Comparison of ENCODE assay signal across 8 mouse cellular contexts in genomic region chr2:71980771-71981342, GRCm38 (mm10). TPM values are rescaled to one million over a fixed set of nuclear protein-coding genes. Genes with fewer than 3 reads are reported as not detected.
DNase-seq lines count a peak whose midpoint lies in the region; ATAC-seq lines count a peak whose summit lies in the region.

Gene Rapgef4, plus strand, starts transcription at chr2:71981240.

- H3K4me3 ChIP-seq in forebrain, embryonic 16.5 days (replicated peaks; ENCODE audit: low read length) = peak within 1 kb of the TSS; percentile 75
- peak within 1 kb of the TSS; percentile 58 for H3K4me3 ChIP-seq in intestine, embryonic 15.5 days (replicated peaks)
- peak within 1 kb of the TSS; percentile 64 for H3K4me3 ChIP-seq in midbrain, embryonic 12.5 days

- peak; percentile 21 for DNase-seq in embryo, embryonic 10 days (ENCODE audit: low spot score)
- DNase-seq in embryo, embryonic 9.5 days (ENCODE audit: extremely low spot score) = no peak
- DNase-seq in right cerebral cortex, postnatal 25 days = peak; percentile 62
- DNase-seq in right cerebral cortex, adult 2 months (ENCODE audit: low spot score in 2 of 2) = no peak

- peak within 1 kb of the TSS; percentile 53 for H3K27ac ChIP-seq in forebrain, embryonic 16.5 days (ENCODE audit: low read length)
- no peak within 1 kb of the TSS for H3K27ac ChIP-seq in intestine, embryonic 15.5 days
- no peak within 1 kb of the TSS for H3K27ac ChIP-seq in midbrain, embryonic 12.5 days (replicated peaks)

- H3K4me1 ChIP-seq in forebrain, embryonic 16.5 days (replicated peaks; ENCODE audit: control insufficient read depth, insufficient read depth, low read length) = peaks cover 14% of the 10 kb centered on the region
- H3K4me1 ChIP-seq in intestine, embryonic 15.5 days (replicated peaks) = no peaks in the 10 kb centered on the region
- peaks cover 5% of the 10 kb centered on the region; the same call in 1 of the 2 replicates for H3K4me1 ChIP-seq in midbrain, embryonic 12.5 days

- H3K27me3 ChIP-seq in forebrain, embryonic 16.5 days (replicated peaks; ENCODE audit: control insufficient read depth, insufficient read depth, low read length) = no peaks in the 10 kb centered on the region
- H3K27me3 ChIP-seq in intestine, embryonic 15.5 days (replicated peaks) = no peaks in the 10 kb centered on the region
- peaks cover 28% of the 10 kb centered on the region for H3K27me3 ChIP-seq in midbrain, embryonic 12.5 days

- peak within 1 kb of the TSS; percentile 86 for H3K4me2 ChIP-seq in forebrain, embryonic 16.5 days (ENCODE audit: low read length)
- H3K4me2 ChIP-seq in intestine, embryonic 15.5 days (replicated peaks) = peak within 1 kb of the TSS; percentile 100
- peak within 1 kb of the TSS; percentile 97 for H3K4me2 ChIP-seq in midbrain, embryonic 12.5 days (replicated peaks)

- WGBS in forebrain, embryonic 16.5 days = under 1% methylated on average over 42 of the region's 52 CpGs
- under 1% methylated on average over 50 of the region's 52 CpGs for WGBS in intestine, embryonic 15.5 days
- under 1% methylated on average over 36 of the region's 52 CpGs for WGBS in midbrain, embryonic 12.5 days

- peak; percentile 78 for ATAC-seq in forebrain, embryonic 16.5 days
- ATAC-seq in intestine, embryonic 15.5 days = peak; percentile 78
- 0 out of 2 replicates have a peak, but pooled peaks have one; percentile 27 for ATAC-seq in midbrain, embryonic 12.5 days (ENCODE audit: low FRiP score, low read depth)
- no peak for ATAC-seq in erythroid progenitor cell, adult 5-6 weeks (replicated peaks; ENCODE audit: low FRiP score, poor library complexity, severe bottlenecking)

- H3K36me3 ChIP-seq in forebrain, embryonic 16.5 days (ENCODE audit: control insufficient read depth, insufficient read depth) = no peaks in the 10 kb centered on the region
- no peaks in the 10 kb centered on the region for H3K36me3 ChIP-seq in intestine, embryonic 15.5 days
- no peaks in the 10 kb centered on the region for H3K36me3 ChIP-seq in midbrain, embryonic 12.5 days

- peak within 1 kb of the TSS; percentile 93 for H3K9ac ChIP-seq in forebrain, embryonic 16.5 days (replicated peaks; ENCODE audit: low read depth, low read length)
- H3K9ac ChIP-seq in intestine, embryonic 15.5 days = peak within 1 kb of the TSS; percentile 57
- peak within 1 kb of the TSS; percentile 63 for H3K9ac ChIP-seq in midbrain, embryonic 12.5 days (replicated peaks)

- H3K9me3 ChIP-seq in forebrain, embryonic 16.5 days (ENCODE audit: control insufficient read depth, low read length) = no peaks in the 10 kb centered on the region
- H3K9me3 ChIP-seq in intestine, embryonic 15.5 days = no peaks in the 10 kb centered on the region
- H3K9me3 ChIP-seq in midbrain, embryonic 12.5 days = no peaks in the 10 kb centered on the region

RNA-seq across cellular contexts. Expression of gene Rapgef4, which starts in this region (rescaled TPM):
- 14.4 and 23.4 TPM in 2 replicates for polyA plus RNA-seq in forebrain, embryonic 16.5 days (2015; fragmentation: Nextera tagmentation; extraction: Ambion mirVana)
- 2.1 and 3.0 TPM in 2 replicates for polyA plus RNA-seq in intestine, embryonic 15.5 days (2015; fragmentation: Nextera tagmentation; extraction: Ambion mirVana)
- 4.6 and 4.8 TPM in 2 replicates for polyA plus RNA-seq in midbrain, embryonic 12.5 days (2016; fragmentation: Nextera tagmentation; extraction: Ambion mirVana)
- total RNA-seq in erythroid progenitor cell, adult 5-6 weeks (2015; ENCODE audit: low replicate concordance) = 0.42 TPM in 1 of 2 replicates, not detected in the other
- total RNA-seq in erythroid progenitor cell, adult 5-6 weeks (2017; ENCODE audit: low replicate concordance) = not detected in 2 replicates

Comparison
In these comparisons a context has a peak if more than half of its experiments do, and no peak if none do; other contexts are left out.
1. DNase-seq: peak in embryo, embryonic 10 days (single experiment) and right cerebral cortex, postnatal 25 days (single experiment); none in embryo, embryonic 9.5 days (single experiment) and right cerebral cortex, adult 2 months (0 of 2).
2. Peak in every context shown above with its lines, with median percentiles within 50 percentile points of each other: H3K4me2 ChIP-seq, H3K4me3 ChIP-seq and H3K9ac ChIP-seq.